Mouse (Mus musculus): ENCODE data around the gene Olfr1231. TPM values are rescaled to one million over a fixed set of nuclear protein-coding genes. Genes with fewer than 3 reads are reported as not detected.

Olfr1231 gene
- not detected for total RNA-seq (2018; cell fraction: chromatin; rRNA removed)
- total RNA-seq (2018; cell fraction: cytosol; rRNA removed): not detected
- not detected for total RNA-seq (2018; cell fraction: nucleus; rRNA removed)
- not detected in 3 replicates for polyA plus RNA-seq (2018)

DNA sequence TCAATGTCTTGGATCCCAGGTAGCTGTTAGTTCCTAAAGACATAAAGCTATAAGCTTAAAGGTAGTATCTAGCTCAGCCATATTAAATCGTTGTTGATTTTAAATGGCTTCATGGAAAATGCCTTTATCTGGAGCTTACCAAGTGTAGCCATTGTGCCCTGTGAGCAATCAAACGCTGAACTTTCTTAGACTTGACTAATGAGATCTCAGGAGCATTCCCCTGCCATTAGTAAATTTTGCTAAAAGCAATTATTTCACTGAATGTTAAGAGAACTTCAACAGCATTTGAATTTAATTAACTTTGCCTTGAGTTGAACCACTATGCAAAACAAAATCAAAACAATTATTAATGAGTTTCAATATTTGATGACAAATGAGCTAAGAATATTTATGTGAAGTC, at the start of gene Olfr1231:
TSS of gene Olfr1231 (minus strand) at position 101 of the 400 bp plus-strand sequence.
- Histone ChIP-seq H3K36me3 (ENCODE audit: inconsistent target) (no peaks in the 10 kb centered on the region), H3K27ac (no peak within 1 kb of the TSS), H3K79me2 (ENCODE audit: inconsistent target) (no peaks in the 10 kb centered on the region), H3K4me3 (ENCODE audit: inconsistent target) (no peak within 1 kb of the TSS)
- WGBS (ENCODE audit: missing documents): 63% methylated on average over 2 of the region's 2 CpGs

DNA sequence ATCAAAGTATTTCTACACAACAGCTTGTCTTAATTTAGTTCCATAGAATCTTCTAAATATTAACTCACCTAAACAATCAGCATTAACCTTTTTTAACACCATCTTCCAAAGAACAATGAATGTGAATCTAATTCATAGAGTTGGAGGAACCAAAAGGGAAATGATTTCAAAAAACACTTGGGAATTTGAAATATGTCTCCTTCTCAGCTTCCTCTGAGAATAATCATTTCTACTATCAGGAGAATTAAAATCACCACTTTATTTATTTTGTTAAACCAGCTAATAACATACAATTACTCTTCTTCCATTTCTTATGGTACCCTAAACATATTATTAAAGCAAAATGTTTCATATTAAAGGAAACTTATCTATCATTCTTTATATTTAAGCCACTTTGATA, 35.4 kb upstream of the Olfr1231 start, which contains the start of gene Olfr1233:
TSS of gene Olfr1233 (minus strand) at position 101 of the 400 bp plus-strand sequence.
- Histone ChIP-seq H3K36me3 (ENCODE audit: inconsistent target) (no peaks in the 10 kb centered on the region), H3K4me3 (ENCODE audit: inconsistent target) (no peak within 1 kb of the TSS), H3K27ac (no peak within 1 kb of the TSS), H3K79me2 (ENCODE audit: inconsistent target) (no peaks in the 10 kb centered on the region)

DNA sequence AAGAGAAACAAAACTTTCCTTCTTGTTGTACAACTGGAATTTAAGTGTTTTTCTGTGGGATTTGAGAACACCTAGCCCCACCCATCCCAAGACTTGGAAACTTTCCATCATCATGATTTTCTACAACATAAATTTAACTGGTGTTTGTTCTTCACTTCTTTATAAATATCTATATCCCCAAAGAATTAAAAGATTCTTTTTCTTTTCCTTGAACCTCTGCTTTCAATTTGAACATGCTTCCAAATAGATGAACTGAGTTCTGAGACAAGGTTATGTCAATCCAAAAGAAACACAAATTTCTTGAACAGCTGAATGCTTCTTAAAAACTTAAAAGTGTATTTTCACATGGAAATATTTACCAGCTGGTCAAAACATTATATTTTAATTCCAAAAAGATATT, 22.7 kb upstream of the Olfr1231 start, which contains the start of gene Olfr1232:
TSS of gene Olfr1232 (minus strand) at position 101 of the 400 bp plus-strand sequence.
- Histone ChIP-seq H3K36me3 (ENCODE audit: inconsistent target) (no peaks in the 10 kb centered on the region), H3K4me3 (ENCODE audit: inconsistent target) (no peak within 1 kb of the TSS), H3K79me2 (ENCODE audit: inconsistent target) (no peaks in the 10 kb centered on the region), H3K27ac (no peak within 1 kb of the TSS)

DNA sequence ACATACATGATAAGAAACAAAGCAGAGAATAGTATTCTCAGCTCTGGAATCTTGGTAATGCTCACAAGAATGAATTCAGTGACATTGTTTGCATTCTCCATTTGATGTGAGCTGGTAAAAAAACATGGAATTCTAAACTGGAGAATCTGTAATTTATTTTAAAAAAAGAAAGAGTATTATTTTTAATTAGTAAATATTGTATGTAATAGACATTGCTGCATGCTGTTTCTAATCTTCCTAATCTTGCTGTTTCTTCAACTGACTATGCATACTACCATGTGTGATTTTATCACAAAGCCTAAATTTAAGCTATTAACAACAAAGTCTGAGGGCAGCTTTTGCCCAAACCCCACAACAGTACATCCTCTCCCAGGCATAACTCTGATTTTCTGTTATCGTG, 9.7 kb downstream of the Olfr1231 start, which contains the start of gene Olfr1230:
TSS of gene Olfr1230 (minus strand) at position 101 of the 400 bp plus-strand sequence.
- Histone ChIP-seq H3K27ac (no peak within 1 kb of the TSS), H3K36me3 (ENCODE audit: inconsistent target) (no peaks in the 10 kb centered on the region), H3K79me2 (ENCODE audit: inconsistent target) (no peaks in the 10 kb centered on the region), H3K4me3 (ENCODE audit: inconsistent target) (no peak within 1 kb of the TSS)
- 80% methylated on average over 1 of the region's 1 CpGs for WGBS (ENCODE audit: missing documents)

DNA sequence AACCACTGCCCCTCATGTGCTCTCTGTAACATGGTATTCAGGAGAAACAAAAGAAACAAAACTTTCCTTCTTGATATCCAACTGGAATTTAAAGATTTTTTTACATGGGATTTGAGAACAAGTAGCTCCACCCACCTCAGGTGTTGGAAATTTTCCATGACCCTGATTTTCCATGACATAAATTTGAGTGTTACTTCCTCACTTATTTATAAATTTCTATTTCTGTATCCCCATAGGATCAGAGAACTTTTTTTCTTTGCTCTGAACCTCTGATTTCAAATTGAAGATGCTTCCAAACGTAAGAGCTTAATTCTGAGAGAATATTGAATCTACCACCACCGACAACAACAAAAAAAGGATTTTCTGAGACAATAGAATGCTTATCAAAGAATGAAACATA, 19.0 kb downstream of the Olfr1231 start, which contains the start of gene Olfr1229:
TSS of gene Olfr1229 (minus strand) at position 101 of the 400 bp plus-strand sequence.
- H3K4me3 ChIP-seq (ENCODE audit: inconsistent target): no peak within 1 kb of the TSS
- no peaks in the 10 kb centered on the region for H3K79me2 ChIP-seq (ENCODE audit: inconsistent target)
- no peaks in the 10 kb centered on the region for H3K36me3 ChIP-seq (ENCODE audit: inconsistent target)
- 88% methylated on average over 2 of the region's 2 CpGs for WGBS (ENCODE audit: missing documents)
- H3K27ac ChIP-seq: no peak within 1 kb of the TSS

DNA sequence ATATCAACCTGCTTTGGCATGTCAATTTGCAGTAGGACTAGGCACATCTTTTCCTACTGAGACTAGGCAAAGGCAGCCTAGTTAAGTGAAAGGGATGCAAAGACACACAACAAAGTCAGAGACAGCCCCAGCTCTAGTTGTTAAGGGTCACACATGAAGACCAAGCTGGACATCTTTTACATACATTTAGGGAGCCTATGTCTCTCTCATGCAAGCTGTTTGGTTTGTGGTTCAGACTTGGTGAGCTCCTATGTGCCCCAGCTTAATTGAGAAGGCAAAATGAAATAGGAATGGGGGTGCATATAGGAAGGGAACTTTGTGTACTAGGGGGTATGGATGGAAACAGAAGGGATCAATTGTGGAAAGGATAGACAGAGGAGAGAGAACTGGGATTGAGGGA, 52.9 kb downstream of the Olfr1231 start, which contains the start of gene Olfr1228:
TSS of gene Olfr1228 (minus strand) at position 101 of the 400 bp plus-strand sequence.
- H3K4me3 ChIP-seq (ENCODE audit: inconsistent target): no peak within 1 kb of the TSS
- no peak within 1 kb of the TSS for H3K27ac ChIP-seq
- H3K36me3 ChIP-seq (ENCODE audit: inconsistent target): no peaks in the 10 kb centered on the region
- H3K79me2 ChIP-seq (ENCODE audit: inconsistent target): no peaks in the 10 kb centered on the region

Other genes with a start within 250 kb of the Olfr1231 start
- not detected in 3 replicates for gene Olfr1218, start 245.9 kb downstream of the Olfr1231 start, polyA plus RNA-seq (2018)
- not detected in 3 replicates for gene Olfr1219, start 223.6 kb downstream of the Olfr1231 start, polyA plus RNA-seq (2018)
- not detected in 3 replicates for gene Olfr1220, start 200.2 kb downstream of the Olfr1231 start, polyA plus RNA-seq (2018)
- not detected in 3 replicates for gene Olfr1221, start 189.8 kb downstream of the Olfr1231 start, polyA plus RNA-seq (2018)
- not detected in 3 replicates for gene Olfr1222, start 174.0 kb downstream of the Olfr1231 start, polyA plus RNA-seq (2018)
- gene Olfr1223, start 155.5 kb downstream of the Olfr1231 start, polyA plus RNA-seq (2018): not detected in 3 replicates
- not detected in 3 replicates for gene Olfr1224-ps1, start 143.0 kb downstream of the Olfr1231 start, polyA plus RNA-seq (2018)
- gene Olfr1225, start 132.4 kb downstream of the Olfr1231 start, polyA plus RNA-seq (2018): not detected in 3 replicates
- not detected in 3 replicates for gene Olfr1226, start 107.0 kb downstream of the Olfr1231 start, polyA plus RNA-seq (2018)
- not detected in 3 replicates for gene Olfr1228, start 53.0 kb downstream of the Olfr1231 start, polyA plus RNA-seq (2018)
- gene Olfr1229, start 19.1 kb downstream of the Olfr1231 start, polyA plus RNA-seq (2018): not detected in 3 replicates
- not detected in 3 replicates for gene Olfr1230, start 9.8 kb downstream of the Olfr1231 start, polyA plus RNA-seq (2018)
- not detected in 3 replicates for gene Olfr1232, start 22.6 kb upstream of the Olfr1231 start, polyA plus RNA-seq (2018)
- gene Olfr1233, start 35.3 kb upstream of the Olfr1231 start, polyA plus RNA-seq (2018): not detected in 3 replicates
- not detected in 3 replicates for gene Olfr1234, start 57.8 kb upstream of the Olfr1231 start, polyA plus RNA-seq (2018)
- not detected in 3 replicates for gene Olfr1238, start 102.6 kb upstream of the Olfr1231 start, polyA plus RNA-seq (2018)
- not detected in 3 replicates for gene Olfr1239, start 113.3 kb upstream of the Olfr1231 start, polyA plus RNA-seq (2018)
- gene Olfr1240, start 135.9 kb upstream of the Olfr1231 start, polyA plus RNA-seq (2018): not detected in 3 replicates
- not detected in 3 replicates for gene Olfr1241, start 180.1 kb upstream of the Olfr1231 start, polyA plus RNA-seq (2018)
- not detected in 3 replicates for gene Olfr1242, start 191.3 kb upstream of the Olfr1231 start, polyA plus RNA-seq (2018)
- not detected in 3 replicates for gene Olfr1243, start 224.4 kb upstream of the Olfr1231 start, polyA plus RNA-seq (2018)

Measured in macrophage (primary cell).